Mouse (Mus musculus) kidney, embryonic 14.5 days (tissue): ENCODE measurements around the gene Caskin1. TPM values are rescaled to one million over a fixed set of nuclear protein-coding genes. Genes with fewer than 3 reads are reported as not detected.
"Not testable (repeated sequence)": the region's sequence is repeated elsewhere in the genome, so short reads cannot be mapped to it uniquely, and the experiment has no call there.

Experiments used
- ATAC-seq: fragments of 200-750 bp; cut with Nextera tagmentation; 2 replicates; pipeline ENCODE4 v1.8.0; 2017; ENCODE audit warnings: moderate number of reproducible peaks, mild to moderate bottlenecking, moderate TSS enrichment, moderate library complexity; ENCODE audit not compliant: low FRiP score, low TSS enrichment
- H3K27ac ChIP-seq: fragments of 300-500 bp; sonication (generic); 2 replicates; pipeline ENCODE4 v1.5.1; 2014; ENCODE audit warnings: low read depth, mild to moderate bottlenecking, low read length, moderate library complexity, mixed read lengths
- H3K27me3 ChIP-seq: fragments of 300-500 bp; sonication (generic); 2 replicates; pipeline ENCODE4 v1.6.1; 2014; ENCODE audit warnings: mild to moderate bottlenecking, low read length; ENCODE audit not compliant: control insufficient read depth, insufficient read depth
- H3K36me3 ChIP-seq: fragments of 300-500 bp; sonication (generic); 2 replicates; pipeline ENCODE4 v1.6.1; 2014; ENCODE audit warnings: low read length, mixed read lengths; ENCODE audit not compliant: control insufficient read depth, insufficient read depth
- H3K4me1 ChIP-seq: fragments of 300-500 bp; sonication (generic); 2 replicates; pipeline ENCODE4 v1.6.1; 2014; ENCODE audit warnings: low read length, mixed read lengths; ENCODE audit not compliant: control insufficient read depth, insufficient read depth
- H3K4me2 ChIP-seq: fragments of 300-500 bp; sonication (generic); replicated peaks from 2 replicates; pipeline ENCODE4 v1.6.1; 2014; ENCODE audit warnings: low read depth, mild to moderate bottlenecking, low read length
- H3K4me3 ChIP-seq: fragments of 300-500 bp; sonication (generic); 2 replicates; pipeline ENCODE4 v1.5.1; 2014; ENCODE audit warnings: mild to moderate bottlenecking, low read length
- H3K9ac ChIP-seq: fragments of 300-500 bp; sonication (generic); 2 replicates; pipeline ENCODE4 v1.6.1; 2014; ENCODE audit warnings: low read depth, mild to moderate bottlenecking, low read length, moderate library complexity
- H3K9me3 ChIP-seq: fragments of 300-500 bp; sonication (generic); 2 replicates; pipeline ENCODE4 v1.6.1; 2016; ENCODE audit warnings: low read length; ENCODE audit not compliant: control insufficient read depth
- WGBS: fragments of 180-500 bp; shearing (Covaris S2); extraction: QIAGEN DNeasy Blood & Tissue Kit; methylation state at CpG from one replicate; pipeline ENCODE4 v1.1.7; 2014; 5-methylcytosine and 5-hydroxymethylcytosine counted together
- polyA plus RNA-seq: library from polyadenylated mRNA; unstranded; fragments of >200 nt; fragmentation: Nextera tagmentation; extraction: Ambion mirVana; gene quantifications from 2 replicates; pipeline ENCODE4 v1.2.1, GENCODE M21; 2014

Gene Caskin1
- polyA plus RNA-seq, 1 experiment from 2014 or later, result 1.8 TPM

DNA sequence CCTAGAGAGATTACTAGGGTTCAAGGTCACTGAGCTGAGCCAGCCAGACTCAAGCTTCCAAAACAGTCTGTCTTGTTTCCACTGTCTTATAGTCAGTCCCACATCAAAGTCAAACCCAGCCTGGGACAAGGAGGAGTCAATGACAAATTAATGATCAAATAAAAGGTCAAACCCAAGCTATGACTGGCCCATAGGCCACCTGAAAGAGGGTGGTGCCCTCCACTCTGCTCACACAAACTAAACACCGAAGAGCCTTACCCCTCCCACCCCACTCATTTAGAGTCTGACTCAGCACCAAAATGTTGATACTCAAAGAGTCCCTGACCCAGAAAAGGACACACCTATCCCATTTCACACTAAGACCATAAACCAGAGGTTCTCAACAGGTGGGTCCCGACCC, 35.0 kb upstream of the Caskin1 start:
- H3K27ac ChIP-seq, result no peak overlapping the region
- no peaks in the 10 kb centered on the region for H3K9me3 ChIP-seq
- 71% methylated on average over 2 of the region's 2 CpGs for WGBS
- no peak overlapping the region for H3K9ac ChIP-seq
- H3K36me3 ChIP-seq, result peaks cover 32% of the 10 kb centered on the region
- no peak overlapping the region for H3K4me3 ChIP-seq
- no peak overlapping the region for H3K4me2 ChIP-seq
- no peaks in the 10 kb centered on the region for H3K27me3 ChIP-seq
- peaks cover 6% of the 10 kb centered on the region; the same call in 1 of the 2 replicates for H3K4me1 ChIP-seq
- no peak for ATAC-seq

DNA sequence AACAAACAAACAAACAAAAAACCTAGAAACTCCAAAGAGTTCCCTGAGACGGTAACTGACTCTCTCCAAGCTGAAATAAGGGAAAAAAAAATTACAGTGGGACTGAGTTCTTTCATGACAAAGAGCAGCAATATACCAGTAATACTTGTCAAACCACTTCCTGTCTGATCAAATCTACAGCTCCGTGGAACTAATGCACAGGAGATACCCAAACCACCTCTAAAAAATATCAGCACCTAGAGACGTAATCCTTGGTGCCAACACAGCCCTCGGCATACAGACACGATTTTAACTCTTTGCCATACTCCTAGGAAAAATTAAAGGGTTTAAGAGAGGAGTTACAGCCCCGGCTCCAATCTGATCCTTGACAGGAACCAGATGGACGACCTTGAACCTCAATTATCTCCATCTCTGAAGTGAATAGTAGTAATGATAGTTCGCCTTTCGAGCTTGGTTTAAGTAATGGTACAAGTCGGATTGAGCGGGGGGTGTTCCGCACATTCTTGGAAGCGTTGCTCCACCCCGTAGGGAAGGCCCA, 34.1 kb upstream of the Caskin1 start:
- H3K4me3 ChIP-seq, result peak overlapping the region; percentile 73
- H3K4me1 ChIP-seq, result peaks cover 6% of the 10 kb centered on the region; the same call in 1 of the 2 replicates
- H3K9me3 ChIP-seq, result no peaks in the 10 kb centered on the region
- 0 out of 2 replicates have a peak, but pooled peaks have one; percentile 0 for ATAC-seq
- no peaks in the 10 kb centered on the region for H3K27me3 ChIP-seq
- H3K9ac ChIP-seq, result peak overlapping the region; percentile 83
- H3K36me3 ChIP-seq, result peaks cover 23% of the 10 kb centered on the region
- H3K27ac ChIP-seq, result peak overlapping the region; percentile 95
- WGBS, result 6% methylated on average over 14 of the region's 14 CpGs
- H3K4me2 ChIP-seq, result peak overlapping the region; percentile 67

DNA sequence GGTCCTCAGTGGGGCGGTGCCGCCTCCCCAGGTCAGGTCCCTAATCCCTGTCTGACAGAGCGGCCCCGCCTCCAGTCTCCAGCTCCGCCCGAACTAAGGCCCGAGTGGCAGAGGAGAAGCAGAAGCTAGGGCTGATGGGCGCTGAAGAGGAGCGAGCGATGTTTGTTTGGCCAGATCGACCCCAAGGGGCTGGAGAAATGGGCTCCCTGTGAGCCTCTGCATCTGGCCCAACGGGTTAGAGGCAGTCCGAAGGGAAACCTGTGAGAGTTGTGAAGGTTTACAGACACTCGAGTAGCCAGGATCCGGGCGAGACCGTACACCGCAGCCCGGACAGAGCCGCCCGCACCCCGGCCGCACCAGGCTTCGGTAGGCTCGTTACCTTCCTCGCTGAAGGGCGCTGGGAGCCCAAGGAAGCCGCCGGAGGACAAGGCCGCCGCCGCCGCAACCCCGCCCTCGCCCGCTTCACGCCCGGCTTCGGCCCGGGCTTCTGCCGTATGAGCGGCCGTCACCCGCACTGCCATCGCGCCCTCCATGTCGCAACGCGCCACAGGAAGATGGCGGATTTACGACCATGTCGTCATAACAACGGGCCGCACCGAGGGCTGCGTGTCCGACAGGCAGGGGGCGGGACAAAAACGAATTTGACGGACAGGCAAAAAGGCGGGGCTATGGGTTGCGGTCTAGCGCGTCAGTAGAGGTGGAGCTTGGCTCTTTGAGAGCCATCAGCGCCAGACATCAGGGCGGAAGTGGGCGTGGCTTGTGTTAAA, 33.5 kb upstream of the Caskin1 start:
- Histone ChIP-seq H3K9me3 (no peaks in the 10 kb centered on the region), H3K36me3 (peaks cover 16% of the 10 kb centered on the region), H3K27ac (peak overlapping the region; percentile 95), H3K4me2 (peak overlapping the region; percentile 67), H3K9ac (peak overlapping the region; percentile 83), H3K4me1 (peaks cover 6% of the 10 kb centered on the region; the same call in 1 of the 2 replicates), H3K27me3 (no peaks in the 10 kb centered on the region), H3K4me3 (peak overlapping the region; percentile 73)
- ATAC-seq, result peak; percentile 96
- WGBS, result under 1% methylated on average over 63 of the region's 67 CpGs

DNA sequence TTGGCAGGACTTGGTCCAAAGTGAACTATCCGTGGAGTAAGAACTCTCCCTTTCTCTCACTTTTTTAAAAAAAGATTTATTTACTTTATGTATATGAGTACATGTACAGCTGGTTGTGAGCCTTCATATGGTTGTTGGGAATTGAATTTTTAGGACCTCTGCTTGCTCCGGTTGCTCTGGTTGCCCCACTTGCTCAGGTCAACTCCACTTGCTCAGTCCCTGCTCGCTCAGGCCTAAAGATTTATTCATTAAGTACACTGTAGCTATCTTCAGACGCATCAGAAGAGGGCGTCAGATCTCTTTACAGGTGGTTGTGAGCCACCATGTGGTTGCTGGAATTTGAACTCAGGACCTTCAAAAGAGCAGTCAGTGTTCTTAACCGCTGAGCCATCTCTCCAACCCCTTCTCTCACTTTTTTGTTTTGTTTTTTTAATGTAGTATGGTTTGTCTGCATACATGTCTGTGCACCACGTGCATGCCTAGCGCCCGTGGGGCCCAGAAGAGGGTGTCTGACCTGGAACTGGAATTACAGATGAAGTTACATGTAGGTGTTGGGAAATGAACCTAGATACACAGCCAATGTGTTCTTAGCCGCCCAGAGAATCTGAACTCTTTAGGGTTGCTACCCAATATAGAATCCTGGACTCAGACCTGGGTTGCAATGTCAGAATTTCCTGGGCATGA, 32.7 kb upstream of the Caskin1 start:
- not testable (repeated sequence) for H3K36me3 ChIP-seq, H3K4me1 ChIP-seq, H3K9ac ChIP-seq, H3K9me3 ChIP-seq, H3K27me3 ChIP-seq
- Histone ChIP-seq H3K27ac (peak overlapping the region; percentile 26; the same call in 1 of the 2 replicates), H3K4me2 (peak overlapping the region; percentile 67; the same call in 1 of the 2 replicates), H3K4me3 (peak overlapping the region; percentile 73)
- 45% methylated on average over 10 of the region's 10 CpGs for WGBS
- ATAC-seq, result peak; percentile 13

DNA sequence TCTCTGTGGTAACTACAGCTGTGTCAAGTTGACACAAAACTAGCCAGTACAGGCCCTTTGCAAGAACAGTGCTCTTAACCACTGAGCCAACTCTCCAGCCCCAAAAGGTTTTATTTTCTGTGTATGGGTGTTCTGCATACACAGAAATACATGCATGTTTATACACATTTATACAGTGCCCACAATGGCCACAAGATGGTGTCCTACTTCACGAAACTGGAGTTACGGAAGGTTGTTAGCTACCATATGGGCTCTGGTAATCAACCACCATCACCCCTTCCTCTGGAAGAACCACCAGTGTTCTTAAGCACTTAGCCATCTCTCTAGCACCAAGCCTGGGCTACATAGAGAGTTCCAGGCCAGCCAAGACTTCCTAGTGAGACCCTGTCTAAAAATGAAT, 26.8 kb upstream of the Caskin1 start:
- Histone ChIP-seq H3K4me3 (no peak overlapping the region), H3K4me1 (no peaks in the 10 kb centered on the region), H3K27ac (no peak overlapping the region), H3K4me2 (no peak overlapping the region), H3K36me3 (no peaks in the 10 kb centered on the region), H3K9me3 (no peaks in the 10 kb centered on the region), H3K27me3 (no peaks in the 10 kb centered on the region), H3K9ac (no peak overlapping the region)
- ATAC-seq, result no peak
- WGBS, result 65% methylated on average over 2 of the region's 2 CpGs

DNA sequence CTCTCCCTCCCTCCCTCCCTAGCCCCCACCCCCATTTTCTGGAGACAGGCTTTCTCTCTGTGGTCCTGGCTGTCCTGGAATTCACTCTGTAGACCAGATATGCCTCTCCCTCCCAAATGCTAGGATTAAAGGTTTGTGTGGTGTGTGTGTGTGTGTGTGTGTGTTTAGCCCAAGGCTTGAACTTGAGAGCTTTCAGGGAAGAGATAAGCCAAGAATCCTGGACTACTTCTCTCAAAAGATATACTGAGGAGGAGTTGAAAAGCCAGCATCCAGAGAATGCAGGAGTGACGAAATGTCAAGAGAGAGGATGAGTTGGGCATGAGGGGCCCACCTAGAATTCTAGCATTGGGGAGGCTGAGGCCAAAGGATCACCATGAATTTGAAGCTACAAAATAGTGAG, 25.5 kb upstream of the Caskin1 start:
- no peaks in the 10 kb centered on the region for H3K9me3 ChIP-seq
- no peak overlapping the region for H3K4me3 ChIP-seq
- ATAC-seq, result no peak
- H3K9ac ChIP-seq, result no peak overlapping the region
- no peaks in the 10 kb centered on the region for H3K4me1 ChIP-seq
- WGBS, result 63% methylated on average over 1 of the region's 1 CpGs
- no peak overlapping the region for H3K27ac ChIP-seq
- no peak overlapping the region for H3K4me2 ChIP-seq
- no peaks in the 10 kb centered on the region for H3K36me3 ChIP-seq
- no peaks in the 10 kb centered on the region for H3K27me3 ChIP-seq

DNA sequence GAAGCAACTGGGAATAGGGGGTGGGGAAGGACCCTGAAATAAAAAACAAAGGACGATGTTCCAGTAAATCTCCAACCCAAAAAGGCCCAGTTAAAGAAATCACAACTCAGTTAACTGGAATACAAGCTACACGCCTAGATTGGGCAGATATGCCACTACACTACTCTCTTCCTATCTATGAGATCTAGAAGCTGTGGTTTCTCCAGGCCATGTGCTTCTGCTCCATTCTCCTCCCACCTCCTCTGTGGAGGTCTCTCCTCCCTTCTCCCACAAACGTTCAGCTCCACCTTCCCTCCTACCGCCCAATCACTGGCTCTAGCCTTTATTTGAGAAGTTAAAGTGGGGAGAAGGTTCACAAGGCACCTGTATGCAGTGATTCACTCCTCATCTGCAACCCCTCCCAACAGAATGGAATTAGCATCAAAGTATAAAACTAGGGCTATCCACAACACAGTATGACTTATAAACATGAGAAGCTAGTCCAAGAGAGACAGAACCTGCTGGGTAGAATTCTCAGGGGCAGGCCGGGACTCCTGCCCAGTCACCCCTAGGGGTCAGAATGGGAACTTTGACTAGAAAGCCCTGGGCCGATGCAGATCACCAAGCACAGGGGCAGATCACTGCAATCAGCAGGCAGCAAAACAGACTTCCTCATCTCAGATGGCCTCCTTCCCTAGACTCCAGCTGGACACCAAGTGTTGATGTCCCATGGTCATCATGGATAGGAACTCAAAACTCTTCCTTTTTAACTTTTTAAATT, 24.8 kb upstream of the Caskin1 start:
- H3K27me3 ChIP-seq, result no peaks in the 10 kb centered on the region
- 0 out of 2 replicates have a peak, but pooled peaks have one; percentile 24 for ATAC-seq
- no peaks in the 10 kb centered on the region for H3K9me3 ChIP-seq
- H3K27ac ChIP-seq, result no peak overlapping the region
- 58% methylated on average over 6 of the region's 6 CpGs for WGBS
- H3K4me1 ChIP-seq, result no peaks in the 10 kb centered on the region
- no peaks in the 10 kb centered on the region for H3K36me3 ChIP-seq
- H3K9ac ChIP-seq, result no peak overlapping the region
- no peak overlapping the region for H3K4me3 ChIP-seq
- H3K4me2 ChIP-seq, result no peak overlapping the region

DNA sequence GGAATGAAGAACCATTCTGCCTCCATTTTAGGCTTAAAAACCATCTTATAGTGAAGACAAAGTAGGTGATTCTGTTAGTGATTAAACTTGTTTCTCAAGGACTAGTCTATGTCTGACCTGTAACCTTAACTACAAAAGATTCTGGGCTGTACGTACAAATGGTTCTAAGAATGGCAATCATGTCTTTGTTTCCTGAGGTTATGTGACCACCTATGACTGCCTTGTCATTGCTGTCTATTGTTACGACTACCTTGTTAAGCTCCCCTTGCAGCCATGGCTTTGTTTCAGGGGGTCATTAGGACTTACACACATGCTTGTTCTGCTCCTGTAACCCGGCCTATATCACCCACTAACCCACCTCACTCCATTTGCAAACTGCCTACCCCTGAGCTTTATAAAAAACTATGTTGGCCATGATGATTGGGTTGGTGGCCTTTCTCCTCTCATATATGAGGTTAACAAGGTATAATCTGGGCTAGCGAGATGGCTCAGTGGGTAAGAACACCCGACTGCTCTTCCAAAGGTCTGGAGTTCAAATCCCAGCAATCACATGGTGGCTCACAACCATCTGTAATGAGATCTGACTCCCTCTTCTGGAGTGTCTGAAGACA, 19.7 kb upstream of the Caskin1 start:
- H3K9me3 ChIP-seq, result no peaks in the 10 kb centered on the region
- H3K27ac ChIP-seq, result no peak overlapping the region
- H3K36me3 ChIP-seq, result peaks cover 2% of the 10 kb centered on the region
- no peak overlapping the region for H3K9ac ChIP-seq
- H3K4me2 ChIP-seq, result no peak overlapping the region
- no peak for ATAC-seq
- WGBS, result 90% methylated on average over 5 of the region's 5 CpGs
- H3K4me1 ChIP-seq, result peaks cover 27% of the 10 kb centered on the region
- no peaks in the 10 kb centered on the region for H3K27me3 ChIP-seq
- H3K4me3 ChIP-seq, result no peak overlapping the region
